13 mouse cellular contexts compared by ENCODE assay signal in genomic region chr10:80186649-80187048, GRCm38 (mm10).
"Had no signal": no experiment of that assay in that cellular context is flagged by ENCODE, and none has a peak within 500 bp of the region (broad histone marks: within the 10 kb centered on the region; RNA-seq: fewer than 3 reads in every experiment).

No protein-coding gene starts in this region.

- H3K9me3 ChIP-seq: limb, embryonic 13.5 days had no signal

- DNase-seq: kidney, adult 11 months; kidney, adult 9 months; kidney, postnatal 36 days; left cerebral cortex, postnatal 4 days; lung, adult 18-20 months; lung, postnatal 36 days; right cerebral cortex, adult 18-20 months; right cerebral cortex, postnatal 25 days; thymus, postnatal 36 days had no signal

- H3K4me3 ChIP-seq: layer of hippocampus, adult 2 months; limb, embryonic 13.5 days had no signal

- H3K4me2 ChIP-seq: limb, embryonic 13.5 days had no signal

- H3K27ac ChIP-seq: kidney, postnatal 0 days; layer of hippocampus, adult 2 months; limb, embryonic 13.5 days; liver, embryonic 14.5 days had no signal

- H3K9ac ChIP-seq: liver, embryonic 14.5 days had no signal
